ENCODE assay signal across 8 mouse cellular contexts in genomic region chr10:115778624-115779023, GRCm38 (mm10). TPM values are rescaled to one million over a fixed set of nuclear protein-coding genes. Genes with fewer than 3 reads are reported as not detected.
DNase-seq lines count a peak whose midpoint lies in the region.

No protein-coding gene starts in this region.

- DNase-seq in cerebellum, adult 18-20 months: peak; percentile 12 to 13
- DNase-seq in cerebellum, adult 9-10 months: no peak
- peak; percentile 8 for DNase-seq in left cerebral cortex, adult 18-20 months (ENCODE audit: low spot score in 2 of 2)
- no peak for DNase-seq in left cerebral cortex, adult 8-10 months (ENCODE audit: low spot score in 2 of 2)
- peak; percentile 23 for DNase-seq in adrenal gland, postnatal 14 days
- peak; percentile 57 to 65 for DNase-seq in kidney, postnatal 4 days
- peak; percentile 6 for DNase-seq in right cerebral cortex, postnatal 25 days
- no peak for DNase-seq in frontal cortex, postnatal 10 days (ENCODE audit: low spot score in 2 of 2)

RNA-seq across cellular contexts. Expression of gene Tspan8, which starts 38.0 kb away (rescaled TPM):
- under 1 TPM; 0.28 to 0.98 TPM for total RNA-seq in left cerebral cortex, adult 18-20 months (2021)
- 1 to 10 TPM in 1 of 4 experiments, under 1 TPM in 2, not detected in 1; 0.37 to 1.1 (median 0.87) TPM for total RNA-seq in left cerebral cortex, adult 8-10 months (2022)
- 2.3 and 2.7 TPM in 2 replicates for total RNA-seq in adrenal gland, postnatal 14 days (2021)

Comparison
In these comparisons a context has a peak if more than half of its experiments do, and no peak if none do; other contexts are left out.
1. DNase-seq: peak in cerebellum, adult 18-20 months (2 of 2), left cerebral cortex, adult 18-20 months (2 of 2), adrenal gland, postnatal 14 days (single experiment), kidney, postnatal 4 days (2 of 2) and right cerebral cortex, postnatal 25 days (single experiment); none in cerebellum, adult 9-10 months (single experiment), left cerebral cortex, adult 8-10 months (0 of 2) and frontal cortex, postnatal 10 days (0 of 2).